Mouse (Mus musculus): ENCODE results near the gene Mrpl1. TPM values are rescaled to one million over a fixed set of nuclear protein-coding genes. Genes with fewer than 3 reads are reported as not detected.

Mrpl1 gene
- polyA plus RNA-seq, 1 experiment from 2014 or later: 24.8 TPM

- Histone ChIP-seq H3K9ac (replicated peaks) (0 out of 2 replicates have a peak overlapping the region, but pooled peaks have one; percentile 9), H3K36me3 (no peaks in the 10 kb centered on the region), H3K27me3 (no peaks in the 10 kb centered on the region), H3K9me3 (no peaks in the 10 kb centered on the region), H3K4me3 (replicated peaks) (peak overlapping the region; percentile 16), H3K27ac (peak overlapping the region; percentile 72), H3K4me1 (replicated peaks) (peaks cover 9% of the 10 kb centered on the region; the same call in 1 of the 2 replicates), H3K4me2 (peak overlapping the region; percentile 46)
- 24% methylated on average over 9 of the region's 9 CpGs for WGBS
- no peak for ATAC-seq (ENCODE audit: insufficient number of reproducible peaks, insufficient read depth, low FRiP score, low TSS enrichment, low read depth)
These were observed 33.2 kb upstream of the Mrpl1 start for GRCm38 (mm10) chr5:96176121-96176520.

GRCm38 (mm10) chr5:96176879-96177358 lies 32.4 kb upstream of the Mrpl1 start:
- Histone ChIP-seq H3K36me3 (no peaks in the 10 kb centered on the region), H3K9me3 (no peaks in the 10 kb centered on the region), H3K27ac (peak overlapping the region; percentile 72), H3K9ac (replicated peaks) (no peak overlapping the region), H3K4me1 (replicated peaks) (peaks cover 9% of the 10 kb centered on the region; the same call in 1 of the 2 replicates), H3K4me2 (peak overlapping the region; percentile 46), H3K27me3 (no peaks in the 10 kb centered on the region), H3K4me3 (replicated peaks) (peak overlapping the region; percentile 16)
- peak; percentile 53; the same call in 1 of the 2 replicates for ATAC-seq (ENCODE audit: insufficient number of reproducible peaks, insufficient read depth, low FRiP score, low TSS enrichment, low read depth)
- 51% methylated on average over 11 of the region's 11 CpGs for WGBS

GRCm38 (mm10) chr5:96183211-96183610 lies 26.1 kb upstream of the Mrpl1 start:
- Histone ChIP-seq H3K4me2 (no peak overlapping the region), H3K4me1 (replicated peaks) (no peaks in the 10 kb centered on the region), H3K36me3 (no peaks in the 10 kb centered on the region), H3K4me3 (replicated peaks) (no peak overlapping the region), H3K9ac (replicated peaks) (no peak overlapping the region), H3K27ac (no peak overlapping the region), H3K27me3 (no peaks in the 10 kb centered on the region), H3K9me3 (no peaks in the 10 kb centered on the region)
- WGBS: 74% methylated on average over 2 of the region's 2 CpGs
- no peak for ATAC-seq (ENCODE audit: insufficient number of reproducible peaks, insufficient read depth, low FRiP score, low TSS enrichment, low read depth)

GRCm38 (mm10) chr5:96183987-96184386 lies 25.3 kb upstream of the Mrpl1 start:
- ATAC-seq (ENCODE audit: insufficient number of reproducible peaks, insufficient read depth, low FRiP score, low TSS enrichment, low read depth): no peak
- 62% methylated on average over 2 of the region's 2 CpGs for WGBS

GRCm38 (mm10) chr5:96189761-96190160 lies 19.5 kb upstream of the Mrpl1 start:
- WGBS: 92% methylated on average over 1 of the region's 1 CpGs
- H3K36me3 ChIP-seq: no peaks in the 10 kb centered on the region
- no peak overlapping the region for H3K9ac ChIP-seq (replicated peaks)
- H3K9me3 ChIP-seq: no peaks in the 10 kb centered on the region
- H3K4me3 ChIP-seq (replicated peaks): no peak overlapping the region
- no peaks in the 10 kb centered on the region for H3K27me3 ChIP-seq
- H3K27ac ChIP-seq: no peak overlapping the region
- no peak overlapping the region for H3K4me2 ChIP-seq
- no peaks in the 10 kb centered on the region for H3K4me1 ChIP-seq (replicated peaks)
- no peak for ATAC-seq (ENCODE audit: insufficient number of reproducible peaks, insufficient read depth, low FRiP score, low TSS enrichment, low read depth)

More at GRCm38 (mm10) chr5:96183987-96184386, 25.3 kb upstream of the Mrpl1 start:
- Histone ChIP-seq H3K4me3 (replicated peaks) (no peak overlapping the region), H3K4me2 (no peak overlapping the region), H3K27me3 (no peaks in the 10 kb centered on the region), H3K9ac (replicated peaks) (no peak overlapping the region), H3K36me3 (no peaks in the 10 kb centered on the region), H3K27ac (no peak overlapping the region), H3K4me1 (replicated peaks) (no peaks in the 10 kb centered on the region), H3K9me3 (no peaks in the 10 kb centered on the region)

- Histone ChIP-seq H3K9ac (replicated peaks) (no peak overlapping the region), H3K4me3 (replicated peaks) (no peak overlapping the region), H3K27ac (no peak overlapping the region), H3K27me3 (no peaks in the 10 kb centered on the region), H3K36me3 (no peaks in the 10 kb centered on the region), H3K9me3 (no peaks in the 10 kb centered on the region), H3K4me1 (replicated peaks) (no peaks in the 10 kb centered on the region), H3K4me2 (no peak overlapping the region)
- ATAC-seq (ENCODE audit: insufficient number of reproducible peaks, insufficient read depth, low FRiP score, low TSS enrichment, low read depth): no peak
- WGBS: 66% methylated on average over 4 of the region's 4 CpGs
These were observed 18.0 kb upstream of the Mrpl1 start for GRCm38 (mm10) chr5:96191251-96191650.

GRCm38 (mm10) chr5:96196547-96197052 lies 12.7 kb upstream of the Mrpl1 start:
- WGBS: 57% methylated on average over 2 of the region's 2 CpGs
- ATAC-seq (ENCODE audit: insufficient number of reproducible peaks, insufficient read depth, low FRiP score, low TSS enrichment, low read depth): no peak
- H3K4me3 ChIP-seq (replicated peaks): no peak overlapping the region

GRCm38 (mm10) chr5:96198271-96198670 lies 11.0 kb upstream of the Mrpl1 start:
- Histone ChIP-seq H3K36me3 (no peaks in the 10 kb centered on the region), H3K27me3 (no peaks in the 10 kb centered on the region), H3K4me3 (replicated peaks) (no peak overlapping the region), H3K4me2 (no peak overlapping the region), H3K9ac (replicated peaks) (no peak overlapping the region), H3K4me1 (replicated peaks) (no peaks in the 10 kb centered on the region), H3K9me3 (no peaks in the 10 kb centered on the region), H3K27ac (no peak overlapping the region)
- ATAC-seq (ENCODE audit: insufficient number of reproducible peaks, insufficient read depth, low FRiP score, low TSS enrichment, low read depth): no peak
- 45% methylated on average over 6 of the region's 6 CpGs for WGBS

More at GRCm38 (mm10) chr5:96196547-96197052, 12.7 kb upstream of the Mrpl1 start:
- H3K9me3 ChIP-seq: no peaks in the 10 kb centered on the region
- H3K9ac ChIP-seq (replicated peaks): no peak overlapping the region
- H3K4me1 ChIP-seq (replicated peaks): no peaks in the 10 kb centered on the region
- no peak overlapping the region for H3K4me2 ChIP-seq
- no peak overlapping the region for H3K27ac ChIP-seq
- no peaks in the 10 kb centered on the region for H3K27me3 ChIP-seq
- H3K36me3 ChIP-seq: no peaks in the 10 kb centered on the region

- Histone ChIP-seq H3K4me2 (no peak overlapping the region), H3K36me3 (no peaks in the 10 kb centered on the region), H3K27ac (no peak overlapping the region), H3K4me3 (replicated peaks) (no peak overlapping the region), H3K9ac (replicated peaks) (no peak overlapping the region), H3K9me3 (no peaks in the 10 kb centered on the region), H3K27me3 (no peaks in the 10 kb centered on the region), H3K4me1 (replicated peaks) (no peaks in the 10 kb centered on the region)
- 79% methylated on average over 3 of the region's 3 CpGs for WGBS
- ATAC-seq (ENCODE audit: insufficient number of reproducible peaks, insufficient read depth, low FRiP score, low TSS enrichment, low read depth): no peak
These were observed 9.0 kb upstream of the Mrpl1 start for GRCm38 (mm10) chr5:96200269-96200668.

- no peak overlapping the region for H3K9ac ChIP-seq (replicated peaks)
These were observed 7.7 kb upstream of the Mrpl1 start for GRCm38 (mm10) chr5:96201462-96202154.

GRCm38 (mm10) chr5:96206897-96207296 lies 2.4 kb upstream of the Mrpl1 start:
- Histone ChIP-seq H3K4me1 (replicated peaks) (peaks cover 12% of the 10 kb centered on the region), H3K4me2 (no peak overlapping the region), H3K27me3 (no peaks in the 10 kb centered on the region), H3K27ac (no peak overlapping the region), H3K9me3 (no peaks in the 10 kb centered on the region), H3K36me3 (no peaks in the 10 kb centered on the region), H3K4me3 (replicated peaks) (no peak overlapping the region), H3K9ac (replicated peaks) (no peak overlapping the region)
- 71% methylated on average over 2 of the region's 2 CpGs for WGBS
- no peak for ATAC-seq (ENCODE audit: insufficient number of reproducible peaks, insufficient read depth, low FRiP score, low TSS enrichment, low read depth)

More at GRCm38 (mm10) chr5:96201462-96202154, 7.7 kb upstream of the Mrpl1 start:
- no peak for ATAC-seq (ENCODE audit: insufficient number of reproducible peaks, insufficient read depth, low FRiP score, low TSS enrichment, low read depth)
- Histone ChIP-seq H3K4me2 (no peak overlapping the region), H3K4me3 (replicated peaks) (no peak overlapping the region), H3K27me3 (no peaks in the 10 kb centered on the region), H3K27ac (no peak overlapping the region), H3K36me3 (no peaks in the 10 kb centered on the region), H3K9me3 (no peaks in the 10 kb centered on the region), H3K4me1 (replicated peaks) (no peaks in the 10 kb centered on the region)
- WGBS: 63% methylated on average over 10 of the region's 10 CpGs
